Mouse (Mus musculus): ENCODE measurements around the gene Mpp3. TPM values are rescaled to one million over a fixed set of nuclear protein-coding genes. Genes with fewer than 3 reads are reported as not detected.

The Mpp3 gene
- polyA plus RNA-seq, 1 experiment: not detected

- Histone ChIP-seq H3K27ac (ENCODE audit: insufficient read depth, low read depth, low read length) (no peak overlapping the region), H3K4me1 (ENCODE audit: control insufficient read depth, insufficient read depth, low read length) (no peaks in the 10 kb centered on the region), H3K4me3 (ENCODE audit: insufficient read depth, low read depth, low read length) (no peak overlapping the region)
- WGBS: 95% methylated on average over 14 of the region's 14 CpGs
- TF ChIP-seq CTCF (IDR thresholded peaks at IDR 0.05; ENCODE audit: insufficient read depth, low read depth, low read length) (no peak), POLR2A (IDR thresholded peaks at IDR 0.05; ENCODE audit: insufficient read depth, low read depth, low read length) (no peak)
Measured at GRCm38 (mm10) chr11:102042971-102043370, 14.7 kb upstream of the Mpp3 start.

GRCm38 (mm10) chr11:102041350-102041949 is 13.2 kb upstream of the Mpp3 start, which contains the start of gene Cd300lg:
TSS of gene Cd300lg (plus strand) at chr11:102041509.
- TF ChIP-seq POLR2A (IDR thresholded peaks at IDR 0.05; ENCODE audit: insufficient read depth, low read depth, low read length) (no peak), CTCF (IDR thresholded peaks at IDR 0.05; ENCODE audit: insufficient read depth, low read depth, low read length) (no peak)
- Histone ChIP-seq H3K4me3 (ENCODE audit: insufficient read depth, low read depth, low read length) (no peak within 1 kb of the TSS), H3K4me1 (ENCODE audit: control insufficient read depth, insufficient read depth, low read length) (no peaks in the 10 kb centered on the region), H3K27ac (ENCODE audit: insufficient read depth, low read depth, low read length) (no peak within 1 kb of the TSS)
- WGBS: 66% methylated on average over 5 of the region's 5 CpGs

- 82% methylated on average over 4 of the region's 4 CpGs for WGBS
- Histone ChIP-seq H3K4me1 (ENCODE audit: control insufficient read depth, insufficient read depth, low read length) (no peaks in the 10 kb centered on the region), H3K4me3 (ENCODE audit: insufficient read depth, low read depth, low read length) (no peak overlapping the region), H3K27ac (ENCODE audit: insufficient read depth, low read depth, low read length) (no peak overlapping the region)
- TF ChIP-seq POLR2A (IDR thresholded peaks at IDR 0.05; ENCODE audit: insufficient read depth, low read depth, low read length): no peak
- no peak for TF ChIP-seq CTCF (IDR thresholded peaks at IDR 0.05; ENCODE audit: insufficient read depth, low read depth, low read length)
Measured at GRCm38 (mm10) chr11:102040646-102041045, 12.4 kb upstream of the Mpp3 start.

- no peak overlapping the region for H3K4me3 ChIP-seq (ENCODE audit: insufficient read depth, low read depth, low read length)
- 1% methylated on average over 9 of the region's 9 CpGs for WGBS
- no peaks in the 10 kb centered on the region for H3K4me1 ChIP-seq (ENCODE audit: control insufficient read depth, insufficient read depth, low read length)
- TF ChIP-seq POLR2A (IDR thresholded peaks at IDR 0.05; ENCODE audit: insufficient read depth, low read depth, low read length) (no peak), CTCF (IDR thresholded peaks at IDR 0.05; ENCODE audit: insufficient read depth, low read depth, low read length) (peak; percentile 97)
- no peak overlapping the region for H3K27ac ChIP-seq (ENCODE audit: insufficient read depth, low read depth, low read length)
Measured at GRCm38 (mm10) chr11:102040138-102040524, 11.9 kb upstream of the Mpp3 start.

- no peak for TF ChIP-seq POLR2A (IDR thresholded peaks at IDR 0.05; ENCODE audit: insufficient read depth, low read depth, low read length)
- TF ChIP-seq CTCF (IDR thresholded peaks at IDR 0.05; ENCODE audit: insufficient read depth, low read depth, low read length): no peak
- no peak overlapping the region for H3K27ac ChIP-seq (ENCODE audit: insufficient read depth, low read depth, low read length)
- WGBS: 72% methylated on average over 13 of the region's 13 CpGs
Measured at GRCm38 (mm10) chr11:102039487-102040137, 11.4 kb upstream of the Mpp3 start.

GRCm38 (mm10) chr11:102037789-102038188 is 9.5 kb upstream of the Mpp3 start:
- 84% methylated on average over 6 of the region's 6 CpGs for WGBS
- H3K27ac ChIP-seq (ENCODE audit: insufficient read depth, low read depth, low read length): no peak overlapping the region
- no peak overlapping the region for H3K4me3 ChIP-seq (ENCODE audit: insufficient read depth, low read depth, low read length)
- H3K4me1 ChIP-seq (ENCODE audit: control insufficient read depth, insufficient read depth, low read length): no peaks in the 10 kb centered on the region
- TF ChIP-seq CTCF (IDR thresholded peaks at IDR 0.05; ENCODE audit: insufficient read depth, low read depth, low read length) (no peak), POLR2A (IDR thresholded peaks at IDR 0.05; ENCODE audit: insufficient read depth, low read depth, low read length) (no peak)

More at GRCm38 (mm10) chr11:102039487-102040137, 11.4 kb upstream of the Mpp3 start:
- H3K4me3 ChIP-seq (ENCODE audit: insufficient read depth, low read depth, low read length): no peak overlapping the region
- H3K4me1 ChIP-seq (ENCODE audit: control insufficient read depth, insufficient read depth, low read length): no peaks in the 10 kb centered on the region

- Histone ChIP-seq H3K4me3 (ENCODE audit: insufficient read depth, low read depth, low read length) (no peak overlapping the region), H3K27ac (ENCODE audit: insufficient read depth, low read depth, low read length) (no peak overlapping the region), H3K4me1 (ENCODE audit: control insufficient read depth, insufficient read depth, low read length) (no peaks in the 10 kb centered on the region)
- 92% methylated on average over 7 of the region's 7 CpGs for WGBS
- TF ChIP-seq POLR2A (IDR thresholded peaks at IDR 0.05; ENCODE audit: insufficient read depth, low read depth, low read length) (no peak), CTCF (IDR thresholded peaks at IDR 0.05; ENCODE audit: insufficient read depth, low read depth, low read length) (no peak)
Measured at GRCm38 (mm10) chr11:102036336-102036735, 8.1 kb upstream of the Mpp3 start.

GRCm38 (mm10) chr11:102035456-102035960 is 7.2 kb upstream of the Mpp3 start:
- Histone ChIP-seq H3K4me1 (ENCODE audit: control insufficient read depth, insufficient read depth, low read length) (no peaks in the 10 kb centered on the region), H3K27ac (ENCODE audit: insufficient read depth, low read depth, low read length) (no peak overlapping the region)

GRCm38 (mm10) chr11:102034887-102035286 is 6.6 kb upstream of the Mpp3 start:
- TF ChIP-seq POLR2A (IDR thresholded peaks at IDR 0.05; ENCODE audit: insufficient read depth, low read depth, low read length) (no peak), CTCF (IDR thresholded peaks at IDR 0.05; ENCODE audit: insufficient read depth, low read depth, low read length) (no peak)
- no peaks in the 10 kb centered on the region for H3K4me1 ChIP-seq (ENCODE audit: control insufficient read depth, insufficient read depth, low read length)
- H3K4me3 ChIP-seq (ENCODE audit: insufficient read depth, low read depth, low read length): no peak overlapping the region
- WGBS: 49% methylated on average over 8 of the region's 8 CpGs
- no peak overlapping the region for H3K27ac ChIP-seq (ENCODE audit: insufficient read depth, low read depth, low read length)

More at GRCm38 (mm10) chr11:102035456-102035960, 7.2 kb upstream of the Mpp3 start:
- H3K4me3 ChIP-seq (ENCODE audit: insufficient read depth, low read depth, low read length): no peak overlapping the region
- WGBS: 86% methylated on average over 5 of the region's 5 CpGs
- TF ChIP-seq CTCF (IDR thresholded peaks at IDR 0.05; ENCODE audit: insufficient read depth, low read depth, low read length): no peak
- no peak for TF ChIP-seq POLR2A (IDR thresholded peaks at IDR 0.05; ENCODE audit: insufficient read depth, low read depth, low read length)

Measured in olfactory bulb, adult 2 months (tissue).